Mouse (Mus musculus): Measurements from ENCODE around the gene Tsen2.

The Tsen2 gene

DNA sequence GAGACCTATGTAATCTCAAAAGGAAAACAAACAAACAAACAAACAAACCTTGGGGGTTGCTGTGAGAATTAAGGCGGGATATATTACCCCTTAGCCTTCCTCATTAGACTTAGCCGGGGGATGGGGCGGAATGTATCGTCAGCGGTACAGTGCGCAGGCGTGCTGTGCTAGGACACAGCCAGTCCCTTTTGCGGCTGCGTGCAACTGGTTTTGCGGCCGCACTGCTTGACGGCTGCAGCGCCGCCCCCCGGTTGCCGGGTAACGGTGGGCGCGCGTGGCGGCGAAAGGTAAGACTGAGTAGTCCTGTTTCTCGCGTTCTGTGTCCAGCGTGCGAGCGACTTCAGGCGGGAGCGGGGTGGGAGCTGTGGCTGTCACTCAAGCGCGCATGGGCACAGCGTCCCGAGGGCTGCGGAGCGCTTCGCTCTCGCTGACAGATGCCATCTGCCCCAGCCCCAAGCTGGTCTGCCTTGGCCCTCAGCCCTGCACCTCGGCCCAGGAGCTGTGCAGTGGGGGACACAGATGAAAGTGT, at the start of gene Tsen2:
Tsen2 (plus strand) TSS at position 223 of the 529 bp plus-strand sequence.
- peak; percentile 98 to 99 for DNase-seq

DNA sequence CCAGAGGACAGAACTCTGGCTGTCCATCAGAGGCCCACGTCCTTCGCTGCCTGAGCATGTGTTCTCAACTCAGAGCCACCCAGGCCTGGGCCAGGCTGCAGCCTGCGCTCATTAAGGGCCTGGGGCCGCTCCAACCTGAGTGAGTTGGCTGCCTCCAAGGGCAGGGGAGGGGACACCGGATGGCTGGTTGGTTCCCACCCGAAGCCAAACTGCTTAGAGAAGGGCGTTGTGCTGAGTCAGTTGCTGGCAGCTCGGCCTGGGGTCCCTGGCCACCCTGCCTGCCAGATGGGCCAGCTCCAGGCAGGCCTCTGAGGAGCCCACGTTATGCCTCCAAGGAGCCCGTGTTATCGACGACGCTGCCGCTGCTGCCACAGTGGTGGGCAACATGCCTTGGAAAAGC, 44.9 kb upstream of the Tsen2 start:
- DNase-seq, result peak; percentile 89 to 95

- no peak for DNase-seq
Measured at GRCm38 (mm10) chr6:115500234-115500633, 44.2 kb upstream of the Tsen2 start.

DNA sequence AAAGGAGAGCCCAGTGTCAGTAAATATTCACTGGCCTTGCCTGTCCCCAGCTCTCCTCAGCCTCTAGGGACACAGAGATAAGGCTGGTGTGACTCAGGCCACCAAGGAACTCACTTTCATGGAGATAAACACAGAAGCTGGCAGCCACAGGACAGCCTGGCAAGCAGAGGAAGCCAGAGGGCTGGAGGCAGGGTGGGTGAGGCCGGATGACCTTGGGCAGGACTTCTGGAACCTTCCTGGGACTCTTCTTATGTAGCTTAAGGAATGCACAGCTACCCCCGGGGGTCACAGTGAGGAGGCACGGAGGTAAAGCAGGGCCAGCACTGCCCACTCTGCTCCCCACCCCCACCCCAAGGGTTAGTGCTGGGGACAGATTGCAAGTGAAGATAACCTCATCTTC, 43.3 kb upstream of the Tsen2 start:
- DNase-seq, result peak; percentile 62 to 64

DNA sequence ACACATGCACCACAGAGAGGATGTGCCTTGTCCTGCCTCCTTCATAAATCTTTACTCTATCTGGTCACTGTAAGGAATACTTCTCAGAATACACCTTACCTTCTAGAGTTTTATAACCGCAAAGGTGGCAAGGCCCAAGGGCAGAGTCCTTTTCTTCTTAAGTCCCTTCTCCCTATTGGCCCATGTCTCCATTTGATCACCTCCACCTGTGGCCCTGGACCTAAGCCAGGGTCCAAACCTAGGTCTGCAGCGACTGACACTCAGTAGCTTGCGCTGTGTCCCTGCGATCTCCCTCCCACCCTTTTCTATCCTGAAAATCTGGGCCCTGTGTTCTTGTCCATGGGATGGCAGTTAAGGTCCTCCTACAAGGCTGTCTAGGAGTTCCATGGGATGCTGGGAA, 41.4 kb upstream of the Tsen2 start:
- DNase-seq, result no peak

GRCm38 (mm10) chr6:115503549-115504159, 40.8 kb upstream of the Tsen2 start:
- no peak for DNase-seq

DNA sequence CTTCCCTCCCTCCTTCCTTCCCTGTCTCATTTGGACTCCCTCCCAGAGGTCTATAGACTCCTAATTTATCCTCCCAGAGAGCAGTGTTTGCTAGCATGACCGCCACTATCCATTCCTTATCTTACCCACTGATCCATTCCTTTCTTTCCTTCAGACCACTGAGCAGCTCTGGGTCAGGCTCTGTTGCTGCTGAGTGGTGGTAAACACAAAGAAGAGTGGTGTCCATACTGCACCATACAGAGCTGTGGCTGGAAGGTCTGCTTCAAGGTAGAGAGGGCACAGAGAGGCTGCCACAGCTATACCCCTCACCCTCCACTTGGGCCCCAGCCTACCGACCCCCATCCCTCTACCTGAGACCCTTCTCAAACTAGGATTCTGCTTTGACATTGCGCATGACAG, 40.3 kb upstream of the Tsen2 start:
- DNase-seq, result no peak

DNA sequence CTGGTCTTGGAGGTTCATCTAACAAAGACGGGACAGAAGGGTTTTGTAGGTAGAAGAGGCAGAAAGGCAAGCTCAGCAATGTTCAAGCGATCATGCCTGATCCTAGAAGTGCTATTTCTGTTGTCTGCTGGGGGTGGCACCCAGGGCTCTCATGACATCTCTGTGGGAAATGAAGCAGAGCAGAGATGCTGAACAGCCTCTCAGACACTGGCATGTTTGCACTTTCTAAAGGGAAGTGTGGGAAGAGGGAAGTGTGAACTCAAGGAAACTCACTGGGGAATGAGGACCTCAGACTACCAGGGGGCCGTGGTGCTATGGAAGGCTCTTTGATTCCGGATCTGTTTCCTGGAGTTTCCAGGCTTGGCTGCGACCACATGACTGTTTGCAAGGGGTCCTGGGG, 39.5 kb upstream of the Tsen2 start:
- no peak for DNase-seq

- DNase-seq, result no peak
Measured at GRCm38 (mm10) chr6:115506425-115506824, 38.0 kb upstream of the Tsen2 start.

DNA sequence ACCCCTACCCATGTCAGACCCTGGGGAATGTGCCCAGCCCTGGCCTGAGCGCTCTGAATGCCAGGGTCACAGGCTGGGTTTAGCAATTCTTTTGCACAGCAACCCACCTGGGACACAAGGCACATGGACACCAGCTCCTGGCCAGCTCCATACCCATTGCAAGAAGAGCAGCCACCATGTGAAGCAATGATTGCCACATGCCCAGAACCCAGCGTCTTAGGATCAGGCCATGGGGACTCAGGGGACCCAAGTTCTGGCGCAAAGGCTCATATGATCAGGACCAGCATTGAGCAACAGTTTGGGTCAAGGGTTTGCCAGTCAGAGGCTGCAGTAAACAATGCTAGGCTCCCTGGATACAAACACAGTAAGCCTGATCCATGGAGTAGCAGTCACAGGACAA, 33.0 kb upstream of the Tsen2 start:
- DNase-seq, result no peak

DNA sequence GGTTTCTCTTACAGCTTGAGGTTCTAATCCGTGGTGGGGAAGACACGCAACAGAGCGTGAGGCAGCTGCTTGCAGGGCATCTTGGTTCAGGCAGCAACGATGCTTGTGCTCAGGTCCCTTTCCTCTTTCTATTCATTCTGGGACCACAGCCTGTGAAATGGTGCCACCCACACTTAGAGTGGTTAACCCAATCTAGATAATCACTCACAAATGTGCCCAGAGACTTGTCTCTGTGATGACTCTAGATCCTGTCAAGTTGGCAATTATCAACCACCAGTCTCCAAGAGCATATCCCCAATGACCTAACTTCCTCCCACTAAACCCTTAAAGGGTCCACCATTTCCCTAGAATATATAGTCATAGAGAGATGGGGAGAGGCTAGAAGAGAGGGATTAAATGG, 31.3 kb upstream of the Tsen2 start:
- no peak for DNase-seq

GRCm38 (mm10) chr6:115517904-115518303, 26.6 kb upstream of the Tsen2 start:
- DNase-seq, result no peak

GRCm38 (mm10) chr6:115518352-115518751, 26.1 kb upstream of the Tsen2 start:
- DNase-seq, result no peak

DNA sequence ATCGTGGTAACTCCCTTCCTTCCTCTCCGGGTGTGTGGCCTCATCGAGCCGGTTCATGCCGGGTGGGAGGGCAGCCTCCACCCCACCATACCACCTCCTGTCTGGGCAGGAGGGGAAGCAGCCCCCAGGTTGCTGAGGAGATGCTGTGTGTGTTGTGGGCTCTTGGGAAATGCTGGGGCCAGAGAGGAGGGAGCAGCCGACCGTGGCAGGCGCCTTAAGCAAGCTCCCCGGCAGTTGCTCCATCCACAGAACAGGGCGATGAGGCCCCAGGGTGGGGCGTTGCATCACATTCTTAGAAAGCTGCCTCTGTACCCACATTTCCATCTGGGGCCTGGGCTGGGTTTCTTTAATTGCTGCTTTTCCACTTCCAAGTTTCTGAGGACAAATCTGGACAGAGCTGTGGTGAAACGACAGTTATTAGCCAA, 25.2 kb upstream of the Tsen2 start:
- DNase-seq, result no peak

DNA sequence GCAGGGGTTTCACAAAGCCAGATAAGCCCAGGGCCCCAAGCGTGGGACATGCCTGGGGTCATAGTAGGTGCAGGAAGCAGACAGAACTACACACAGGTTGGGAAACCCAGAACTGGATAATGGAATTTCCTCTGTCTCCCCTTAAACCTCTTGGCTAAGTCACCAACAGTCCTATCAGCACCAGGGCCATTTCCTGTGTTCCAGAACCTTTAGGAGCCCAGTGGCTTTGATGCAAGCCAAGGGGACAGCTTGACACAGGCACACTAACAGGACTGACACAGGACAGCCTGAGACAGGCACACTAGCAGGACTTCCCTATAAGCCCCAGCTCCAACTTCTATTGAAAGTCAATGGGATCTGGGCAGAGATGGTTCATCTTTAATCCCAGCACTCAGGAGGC, 22.5 kb upstream of the Tsen2 start:
- DNase-seq, result no peak

DNA sequence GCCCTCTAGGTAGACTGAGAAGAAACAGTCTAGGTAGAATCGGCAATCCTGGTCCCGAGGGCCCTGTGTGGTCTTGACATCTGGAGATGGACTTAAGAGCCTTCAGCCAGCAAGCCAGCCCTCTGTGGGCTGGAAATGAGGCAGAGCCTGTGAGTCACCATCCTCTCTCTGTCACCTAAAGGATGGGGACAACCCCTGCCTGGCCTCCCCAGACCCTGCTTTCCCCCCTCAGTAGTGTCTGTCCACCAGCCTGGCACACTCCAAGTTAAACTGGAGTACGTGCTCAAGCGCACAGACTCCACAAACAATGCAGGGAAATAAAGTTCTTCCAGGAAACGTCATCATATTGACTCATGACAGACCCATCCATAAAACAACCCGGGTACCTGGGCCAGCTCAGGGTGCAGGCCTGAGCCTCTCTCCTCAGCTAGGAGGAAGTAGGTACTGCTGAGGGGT, 21.7 kb upstream of the Tsen2 start:
- no peak for DNase-seq

DNA sequence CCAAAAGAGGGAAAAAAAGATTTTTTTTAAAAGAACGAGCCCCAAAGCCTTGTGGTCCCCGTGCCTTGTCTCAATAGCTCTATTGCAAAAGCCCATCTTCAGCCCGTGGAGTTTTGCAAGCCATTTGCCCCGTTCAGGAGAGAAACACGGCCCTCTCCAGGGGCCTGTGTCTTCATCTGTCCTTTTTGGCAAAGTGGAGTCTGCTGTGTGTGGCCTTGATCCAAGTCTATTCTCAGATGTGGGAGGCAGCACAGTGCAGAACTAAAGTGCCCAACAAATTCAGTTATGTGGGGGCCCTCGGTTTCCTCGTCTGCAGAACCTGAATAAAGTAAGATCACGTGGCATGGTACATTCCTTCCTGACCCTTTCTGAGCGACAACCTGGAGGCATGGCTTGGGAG, 21.3 kb upstream of the Tsen2 start:
- DNase-seq, result peak; percentile 81 to 85

DNA sequence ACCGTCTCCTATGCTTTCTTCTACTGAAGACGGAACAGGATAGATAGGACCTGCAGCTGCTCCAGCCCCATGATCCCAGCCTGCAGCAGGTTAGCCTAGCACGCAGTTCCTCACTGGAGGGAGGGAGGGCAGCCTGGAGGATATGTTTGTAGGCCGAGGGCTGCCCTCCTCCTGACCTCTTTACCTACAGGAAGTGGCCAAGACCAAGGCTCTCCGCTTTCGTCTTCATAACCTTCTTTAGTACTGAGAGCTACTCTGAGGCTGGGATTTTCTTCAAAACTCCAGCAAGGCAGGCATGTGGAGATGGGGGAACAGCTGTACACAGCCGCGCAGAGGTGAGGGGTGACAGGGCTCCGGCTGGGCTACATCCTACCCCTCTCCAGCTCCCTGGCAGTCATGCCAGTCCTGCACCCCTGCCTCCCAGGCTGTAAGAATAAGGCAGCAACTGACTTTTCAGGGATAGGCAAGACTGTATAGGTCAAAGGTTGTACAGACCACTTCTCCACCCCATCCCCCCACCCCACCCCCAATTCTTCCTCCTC, 19.9 kb upstream of the Tsen2 start:
- no peak for DNase-seq

GRCm38 (mm10) chr6:115527418-115527817, 17.0 kb upstream of the Tsen2 start:
- no peak for DNase-seq

DNA sequence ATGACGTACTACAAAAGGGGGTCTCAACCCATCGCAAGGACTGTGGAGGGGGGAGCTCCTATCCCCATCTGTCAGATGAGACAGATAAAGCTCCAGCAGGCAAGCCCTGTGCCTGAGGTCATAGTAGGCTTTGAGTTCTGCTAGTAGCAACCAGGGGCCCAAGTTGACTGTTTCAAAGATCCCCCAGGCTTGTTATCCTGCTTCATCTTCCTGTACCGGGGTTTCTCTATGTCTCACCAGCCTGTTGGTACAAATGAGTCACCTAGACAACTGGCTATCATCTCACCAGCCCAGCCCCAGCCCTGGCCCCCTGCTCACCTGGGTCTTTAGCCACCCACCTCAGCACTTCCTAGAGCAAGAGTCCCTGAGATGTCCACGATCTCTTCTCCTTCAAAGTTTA, 16.1 kb upstream of the Tsen2 start:
- no peak for DNase-seq

GRCm38 (mm10) chr6:115534617-115535016, 9.8 kb upstream of the Tsen2 start:
- DNase-seq, result peak; percentile 90 to 91

- no peak for DNase-seq
Measured at GRCm38 (mm10) chr6:115536169-115536568, 8.3 kb upstream of the Tsen2 start.

DNA sequence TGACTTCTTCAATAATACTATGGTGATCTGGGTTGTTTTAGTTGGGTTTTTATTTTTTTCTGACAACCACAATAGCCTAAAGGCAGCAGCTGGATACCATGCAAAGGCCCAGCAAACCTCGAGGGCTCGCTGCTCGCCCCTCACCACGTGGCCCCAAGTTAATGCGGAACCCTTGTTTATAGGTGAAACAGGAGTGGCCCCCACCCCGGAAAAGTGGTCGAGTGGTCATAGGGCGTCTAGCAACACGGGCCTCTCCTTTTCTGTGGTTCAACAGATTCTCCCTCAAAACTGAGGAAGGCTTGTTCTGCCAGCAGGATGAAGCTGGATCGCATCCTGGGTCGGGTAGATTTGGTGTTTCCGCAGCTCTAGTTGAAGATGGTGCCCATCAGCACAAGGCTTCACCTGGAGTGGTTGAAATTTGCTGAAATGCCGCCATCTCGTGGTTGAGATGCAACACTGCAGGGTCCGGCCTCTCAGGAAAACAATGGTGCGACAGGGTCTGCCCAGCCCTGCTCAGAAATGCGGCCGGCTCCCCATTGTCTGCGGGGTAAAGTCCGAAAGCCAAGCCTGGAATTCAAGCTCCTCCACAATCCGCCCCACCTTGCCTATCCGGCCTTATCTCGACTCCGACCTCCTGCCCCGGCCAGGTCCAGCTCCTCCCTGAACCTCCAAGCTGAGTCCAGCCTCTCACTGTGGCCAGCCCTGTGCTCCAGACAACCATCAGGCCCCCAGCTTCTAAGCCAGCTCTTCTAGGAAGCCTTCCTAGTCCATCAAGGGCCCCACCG, 5.6 kb upstream of the Tsen2 start:
- DNase-seq, result peak; percentile 89 to 93

GRCm38 (mm10) chr6:115541676-115542275, 2.7 kb upstream of the Tsen2 start:
- DNase-seq, result no peak

Data from cerebellum, postnatal 10 days (tissue).